Mouse (Mus musculus) T-helper 2 cell (primary cell): ENCODE results near the gene Nacc2.

Source experiments
- in situ Hi-C: fragments of 300-600 bp; cut with MboI, MseI; formaldehyde crosslinking; loops from one replicate; pipeline ENCODE4 v1.15.1; 2025; ENCODE audit warnings: high pct_unique_total_duplicates

The Nacc2 gene

GRCm38 (mm10) chr2:26139545-26140206, 16.7 kb upstream of the Nacc2 start:
- in situ Hi-C loops = loop anchor here (5.0 kb wide), 2 partner anchors 82 to 117 kb away; partner anchors contain the start of gene Ubac1

GRCm38 (mm10) chr2:26139034-26139544, 16.1 kb upstream of the Nacc2 start:
- in situ Hi-C loops = no loop called here

DNA sequence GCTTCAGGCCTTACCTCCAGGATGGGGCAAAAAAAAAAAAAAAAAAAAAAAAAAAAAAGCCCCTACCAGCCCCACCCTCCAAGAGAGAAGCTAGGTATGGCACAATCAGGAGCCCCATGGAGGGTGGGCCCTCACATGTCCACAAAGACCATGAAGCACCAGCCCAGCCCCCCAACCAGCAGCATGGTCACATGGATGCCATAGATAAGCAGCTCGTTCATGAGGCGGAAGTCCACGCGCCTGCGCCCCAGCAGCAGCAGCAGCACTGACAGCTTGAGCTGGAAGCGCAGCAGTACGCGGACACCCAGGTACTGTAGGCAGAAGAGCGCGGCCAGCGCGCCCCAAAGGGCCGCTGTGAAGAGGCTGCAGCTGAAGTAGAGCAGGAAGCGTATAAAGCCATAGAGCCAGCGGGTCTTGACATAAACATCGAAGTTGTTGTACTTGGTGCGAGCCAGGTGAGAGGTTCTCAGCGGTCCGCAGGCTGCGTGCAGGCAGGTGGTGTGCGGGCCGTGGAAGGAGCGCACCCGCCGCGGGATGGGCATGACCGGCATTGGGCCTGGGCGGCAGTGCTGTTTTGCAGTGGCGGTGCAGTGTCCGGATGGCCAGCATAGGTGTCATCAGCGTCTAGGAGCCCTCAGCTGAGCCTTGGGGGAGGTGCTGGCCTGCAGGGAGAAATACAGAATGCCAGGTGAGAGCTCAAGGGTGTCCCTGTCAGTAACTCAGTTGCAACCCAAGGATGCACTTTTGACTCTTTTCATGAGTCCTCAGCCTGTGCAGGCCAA, 15.4 kb upstream of the Nacc2 start:
- in situ Hi-C loops = no loop called here

GRCm38 (mm10) chr2:26134591-26134990, 11.6 kb upstream of the Nacc2 start:
- in situ Hi-C loops = no loop called here

GRCm38 (mm10) chr2:26132628-26133551, 9.9 kb upstream of the Nacc2 start:
- in situ Hi-C loops = no loop called here

DNA sequence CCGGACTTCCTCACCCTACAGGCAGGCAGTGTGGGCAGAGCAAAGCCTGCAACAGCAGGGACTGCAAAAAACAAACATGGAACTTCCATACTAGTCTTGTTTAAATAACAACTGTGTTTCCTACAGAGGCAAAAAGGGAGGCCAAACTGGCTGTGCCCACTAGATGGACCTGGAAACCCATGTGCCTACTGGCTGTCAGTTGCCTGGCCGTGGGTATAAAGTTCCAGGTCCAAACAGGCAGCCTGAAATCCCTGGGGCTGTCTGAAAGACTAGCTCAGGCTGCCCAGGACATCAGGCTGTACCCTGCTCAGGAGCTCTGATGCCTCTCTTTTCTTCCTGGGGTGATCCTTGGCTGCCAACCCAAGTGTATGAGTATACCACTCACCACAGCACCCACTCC, 8.3 kb upstream of the Nacc2 start:
- in situ Hi-C loops = no loop called here

GRCm38 (mm10) chr2:26129962-26130361, 6.9 kb upstream of the Nacc2 start:
- in situ Hi-C loops = no loop called here

GRCm38 (mm10) chr2:26129346-26129745, 6.3 kb upstream of the Nacc2 start:
- in situ Hi-C loops = no loop called here

- in situ Hi-C loops = no loop called here
These were observed 595 bp downstream of the Nacc2 start for GRCm38 (mm10) chr2:26122171-26123078.

DNA sequence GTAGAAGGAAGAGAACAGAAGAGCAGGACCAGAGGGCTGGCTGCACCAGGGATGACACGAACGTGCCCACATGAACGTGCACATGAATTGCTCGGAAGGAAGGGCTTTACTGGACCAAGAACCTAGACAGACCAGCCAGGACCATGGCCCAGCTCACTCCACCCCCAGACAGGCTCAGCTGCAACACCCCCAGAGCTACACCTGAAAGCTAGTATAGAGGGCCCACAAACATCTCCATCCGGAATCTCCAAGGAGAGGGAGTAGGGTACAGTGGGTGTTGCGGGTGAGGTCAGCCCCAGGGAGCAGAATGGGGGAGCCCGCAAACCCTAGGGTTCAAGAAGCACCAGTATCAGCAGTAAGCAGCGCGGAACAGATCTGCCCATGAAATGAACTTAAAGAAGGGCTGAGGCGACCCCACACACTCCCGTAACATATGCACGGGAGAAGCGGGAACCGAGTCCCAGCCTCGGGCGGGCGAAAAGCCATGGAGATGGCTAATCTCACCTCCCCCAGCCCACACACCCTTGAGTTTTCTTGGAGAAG, 1.4 kb downstream of the Nacc2 start:
- in situ Hi-C loops = no loop called here

GRCm38 (mm10) chr2:26119626-26120025, 3.4 kb downstream of the Nacc2 start:
- in situ Hi-C loops = no loop called here

GRCm38 (mm10) chr2:26119310-26119592, 3.8 kb downstream of the Nacc2 start:
- in situ Hi-C loops = no loop called here

GRCm38 (mm10) chr2:26118584-26119309, 4.3 kb downstream of the Nacc2 start:
- in situ Hi-C loops = no loop called here

DNA sequence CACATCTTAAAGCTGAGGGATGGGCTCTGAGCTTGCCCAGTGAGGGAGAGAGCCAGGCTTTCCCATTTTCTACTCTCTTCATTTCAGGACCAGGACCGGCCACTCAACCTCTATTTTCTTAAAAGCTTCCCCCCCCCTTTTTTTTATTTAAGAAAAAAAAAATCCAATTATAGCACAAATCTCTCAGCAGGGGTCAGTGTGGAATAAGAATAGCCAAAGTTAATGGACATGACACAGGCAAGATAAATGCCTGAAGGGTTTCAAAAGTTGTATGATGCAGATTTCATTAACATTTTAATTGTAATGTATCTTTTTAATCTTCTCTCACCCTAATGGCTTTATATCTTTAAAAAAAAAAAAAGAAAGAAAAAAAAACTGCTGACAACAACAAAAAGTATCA, 5.4 kb downstream of the Nacc2 start:
- in situ Hi-C loops = no loop called here

GRCm38 (mm10) chr2:26116550-26116949, 6.5 kb downstream of the Nacc2 start:
- in situ Hi-C loops = no loop called here

GRCm38 (mm10) chr2:26115215-26115614, 7.8 kb downstream of the Nacc2 start:
- in situ Hi-C loops = no loop called here

- in situ Hi-C loops = no loop called here
These were observed 14.8 kb downstream of the Nacc2 start for GRCm38 (mm10) chr2:26108237-26108636.

DNA sequence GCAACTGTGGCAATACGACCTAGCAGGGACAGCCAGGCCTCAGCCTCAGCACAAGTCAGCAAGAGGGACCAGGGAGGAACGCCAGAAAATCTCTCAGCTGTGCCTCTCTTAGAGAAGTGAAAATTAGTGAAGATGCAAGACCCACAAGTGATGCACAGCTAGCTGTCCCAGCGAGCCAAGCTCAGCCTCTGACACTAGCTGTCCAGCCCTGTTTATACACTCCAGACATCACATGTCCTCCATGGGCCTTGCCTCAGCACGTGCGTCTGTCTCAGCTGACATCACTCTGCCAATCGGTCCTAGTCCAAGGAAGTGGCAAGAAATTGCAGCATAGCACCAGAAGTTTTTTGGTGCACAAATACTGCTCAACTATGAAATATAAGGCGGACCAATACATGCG, 16.0 kb downstream of the Nacc2 start:
- in situ Hi-C loops = no loop called here

DNA sequence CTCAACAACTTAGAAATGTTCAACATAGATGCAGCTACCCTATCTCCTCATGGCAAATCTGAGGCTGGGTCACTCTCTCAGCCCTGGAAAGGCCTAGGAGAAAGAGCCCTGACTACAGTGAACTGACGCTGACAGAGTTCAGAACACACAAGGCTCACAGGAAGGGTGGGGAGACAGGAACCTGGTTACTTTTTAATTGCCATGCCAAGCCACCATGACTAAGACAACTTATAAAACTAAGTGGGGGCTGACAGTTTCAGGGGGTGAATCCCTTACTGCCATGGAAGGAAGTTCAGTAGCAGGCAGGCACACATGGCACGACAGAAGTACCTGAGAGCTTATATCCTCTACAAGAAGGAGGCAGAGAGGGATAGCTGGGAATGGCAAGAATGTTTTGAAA, 16.8 kb downstream of the Nacc2 start:
- in situ Hi-C loops = no loop called here

- in situ Hi-C loops = no loop called here
These were observed 22.7 kb downstream of the Nacc2 start for GRCm38 (mm10) chr2:26100296-26100695.
